Mouse (Mus musculus) forebrain, embryonic 14.5 days (tissue): ENCODE measurements at regions not wholly inside any gene's neighbourhood (a gene's known extent, or its start where the extent isn't known, plus 50 kb on each side); places are given as distances from the start of the nearest gene placed in this dataset.
A peak's percentile ranks its signal among the peaks of the same experiment; 100 is the strongest.

Source experiments
- ATAC-seq: fragments of 200-750 bp; cut with Nextera tagmentation; 2 replicates; pipeline ENCODE4 v1.8.0; 2017; ENCODE audit warnings: mild to moderate bottlenecking, moderate library complexity
- DNase-seq: peaks from one replicate; pipeline ENCODE4 v3.0.0-alpha.2; 2015; ENCODE audit warnings: low spot score
- H3K27ac ChIP-seq: fragments of 300-500 bp; sonication (generic); 2 replicates; pipeline ENCODE4 v1.5.1; 2014; ENCODE audit warnings: low read depth, mild to moderate bottlenecking, control low read depth, low read length, moderate library complexity
- H3K27me3 ChIP-seq: fragments of 300-500 bp; sonication (generic); replicated peaks from 2 replicates; pipeline ENCODE4 v1.6.1; 2014; ENCODE audit warnings: low read length, control low read depth, mixed read lengths; ENCODE audit not compliant: control insufficient read depth, insufficient read depth
- H3K36me3 ChIP-seq: fragments of 300-500 bp; sonication (generic); 2 replicates; pipeline ENCODE4 v1.6.1; 2014; ENCODE audit warnings: low read length, control low read depth; ENCODE audit not compliant: control insufficient read depth, insufficient read depth
- H3K4me1 ChIP-seq: fragments of 300-500 bp; sonication (generic); 2 replicates; pipeline ENCODE4 v1.6.1; 2014; ENCODE audit warnings: antibody characterized with exemption, low read length, control low read depth; ENCODE audit not compliant: control insufficient read depth, insufficient read depth
- H3K4me2 ChIP-seq: fragments of 300-500 bp; sonication (generic); 2 replicates; pipeline ENCODE4 v1.6.1; 2014; ENCODE audit warnings: mild to moderate bottlenecking, control low read depth, low read length
- H3K4me3 ChIP-seq: fragments of 300-500 bp; sonication (generic); 2 replicates; pipeline ENCODE4 v1.5.1; 2014; ENCODE audit warnings: low read depth, low read length, control low read depth
- H3K9ac ChIP-seq: fragments of 300-500 bp; sonication (generic); 2 replicates; pipeline ENCODE4 v1.6.1; 2014; ENCODE audit warnings: mild to moderate bottlenecking, low read length, control low read depth, moderate library complexity
- H3K9me3 ChIP-seq: fragments of 300-500 bp; sonication (generic); replicated peaks from 2 replicates; pipeline ENCODE4 v1.6.1; 2016; ENCODE audit warnings: low read length, control low read depth, mixed read lengths; ENCODE audit not compliant: control insufficient read depth
- WGBS: fragments of 180-500 bp; shearing (Covaris S2); extraction: QIAGEN DNeasy Blood & Tissue Kit; methylation state at CpG from one replicate; pipeline ENCODE4 v1.1.7; 2014; 5-methylcytosine and 5-hydroxymethylcytosine counted together

DNA sequence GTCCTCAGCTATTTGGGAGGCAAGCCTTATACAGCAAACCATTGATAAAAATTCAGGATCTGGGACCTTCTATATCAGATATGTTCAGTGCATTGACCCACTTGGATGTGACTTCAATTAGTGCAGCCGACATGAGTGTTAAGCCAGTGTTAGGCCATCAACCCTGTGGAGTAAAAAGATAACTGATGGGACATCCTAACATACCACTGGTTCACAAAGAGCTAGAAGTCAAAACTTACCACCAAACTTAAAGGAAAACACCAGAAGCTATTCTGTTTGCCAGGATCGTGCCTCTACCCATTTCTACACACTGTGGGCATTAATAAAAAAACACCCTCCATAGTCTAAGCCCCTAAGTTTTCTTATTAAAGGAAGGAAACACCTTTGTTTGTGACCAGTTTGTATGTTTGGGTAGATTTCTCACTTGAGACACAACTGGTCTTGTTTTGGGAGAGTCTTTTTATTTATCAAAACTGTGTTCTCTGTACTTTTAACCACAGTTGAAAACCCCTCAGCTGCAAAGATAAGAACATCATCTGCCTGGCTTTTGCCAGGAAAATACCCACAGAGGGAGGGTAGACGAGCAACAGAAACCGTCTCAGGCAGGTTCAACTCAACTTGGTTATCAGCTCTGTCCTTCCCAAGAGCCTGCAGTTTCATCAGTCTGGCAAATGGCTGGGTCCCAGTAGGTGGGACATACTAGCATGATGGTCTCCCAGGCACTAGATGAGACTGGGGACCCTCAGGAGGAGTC lies 283.5 kb downstream of the Sox4 start:
- 97% methylated on average over 4 of the region's 4 CpGs for WGBS
- Histone ChIP-seq H3K4me2 (no peak overlapping the region), H3K9ac (no peak overlapping the region), H3K27me3 (no peaks in the 10 kb centered on the region), H3K27ac (no peak overlapping the region), H3K36me3 (no peaks in the 10 kb centered on the region), H3K4me1 (peaks cover 15% of the 10 kb centered on the region), H3K4me3 (no peak overlapping the region), H3K9me3 (no peaks in the 10 kb centered on the region)
- DNase-seq = no peak
- ATAC-seq = no peak

DNA sequence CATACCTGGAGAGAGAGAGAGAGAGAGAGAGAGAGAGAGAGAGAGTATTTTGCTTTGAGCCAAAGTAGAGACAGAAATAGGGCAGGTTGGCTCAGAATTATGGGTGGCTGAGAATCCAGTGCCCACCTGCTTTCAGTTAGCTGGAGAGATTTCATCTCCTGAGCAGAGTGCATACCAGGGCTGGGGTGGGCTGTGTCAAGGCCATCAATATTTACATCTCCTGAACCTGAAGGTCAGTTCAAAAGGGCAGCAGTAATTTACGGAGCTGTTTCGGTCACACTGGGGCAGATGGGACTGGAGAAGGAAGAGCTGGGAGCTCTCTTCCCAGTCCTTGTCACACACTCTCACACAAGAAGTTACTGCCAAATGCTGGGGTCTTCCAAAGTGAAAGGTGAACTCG lies 286.7 kb downstream of the Sox4 start:
- 84% methylated on average over 3 of the region's 3 CpGs for WGBS
- Histone ChIP-seq H3K4me1 (peaks cover 31% of the 10 kb centered on the region), H3K9me3 (no peaks in the 10 kb centered on the region), H3K27me3 (no peaks in the 10 kb centered on the region), H3K4me2 (no peak overlapping the region), H3K9ac (no peak overlapping the region), H3K27ac (no peak overlapping the region), H3K4me3 (no peak overlapping the region), H3K36me3 (no peaks in the 10 kb centered on the region)
- ATAC-seq = no peak
- no peak for DNase-seq

DNA sequence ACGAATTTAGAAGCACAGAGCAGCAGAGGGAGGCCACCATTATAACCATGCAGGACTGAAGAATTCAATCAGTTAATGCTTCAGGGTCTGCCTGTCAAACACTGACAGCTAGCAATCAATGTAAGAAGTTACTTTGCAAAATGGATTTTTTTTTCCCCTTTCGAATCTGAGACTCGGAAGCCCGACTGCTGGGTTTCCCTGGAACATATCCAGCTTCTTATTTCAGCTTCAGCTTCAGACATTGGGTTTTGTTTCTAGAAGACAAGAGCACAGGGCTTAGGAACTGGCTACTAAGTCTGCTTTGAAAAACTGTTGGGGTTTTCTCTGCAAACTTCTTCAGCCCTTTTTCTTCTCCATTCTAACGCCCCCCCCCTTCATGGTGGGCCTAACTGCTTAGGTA lies 288.4 kb downstream of the Sox4 start:
- no peak overlapping the region for H3K9ac ChIP-seq
- WGBS = 29% methylated on average over 5 of the region's 5 CpGs
- H3K36me3 ChIP-seq = no peaks in the 10 kb centered on the region
- H3K27me3 ChIP-seq = no peaks in the 10 kb centered on the region
- H3K9me3 ChIP-seq = no peaks in the 10 kb centered on the region
- H3K27ac ChIP-seq = peak overlapping the region; percentile 83; the same call in 1 of the 2 replicates
- DNase-seq (peak; percentile 45), ATAC-seq (no peak)
- no peak overlapping the region for H3K4me3 ChIP-seq
- H3K4me2 ChIP-seq = no peak overlapping the region
- peaks cover 31% of the 10 kb centered on the region for H3K4me1 ChIP-seq

DNA sequence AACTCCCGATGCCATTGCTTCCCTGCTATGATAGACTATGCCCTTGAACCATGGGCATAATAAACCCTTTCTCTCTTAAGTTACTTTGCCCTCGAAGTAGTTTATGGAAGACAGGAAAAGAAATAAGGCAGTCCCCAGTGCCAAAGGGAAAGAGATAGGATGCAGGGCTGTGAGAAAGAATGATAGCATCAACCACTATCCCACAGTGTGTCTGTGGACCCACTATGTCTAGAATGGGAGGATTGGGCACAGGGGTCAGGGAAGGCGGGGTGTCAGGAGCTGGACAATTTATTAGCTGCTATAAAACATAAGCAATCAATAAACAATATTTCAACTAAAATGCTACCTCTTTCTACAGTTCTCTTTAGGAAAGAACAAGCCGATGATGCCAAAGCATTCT lies 288.8 kb downstream of the Sox4 start:
- 38% methylated on average over 4 of the region's 4 CpGs for WGBS
- no peak overlapping the region for H3K4me3 ChIP-seq
- no peak overlapping the region for H3K9ac ChIP-seq
- H3K27ac ChIP-seq = peak overlapping the region; percentile 83; the same call in 1 of the 2 replicates
- H3K4me2 ChIP-seq = no peak overlapping the region
- no peaks in the 10 kb centered on the region for H3K27me3 ChIP-seq
- DNase-seq (no peak), ATAC-seq (no peak)
- no peaks in the 10 kb centered on the region for H3K36me3 ChIP-seq
- peaks cover 31% of the 10 kb centered on the region for H3K4me1 ChIP-seq
- no peaks in the 10 kb centered on the region for H3K9me3 ChIP-seq

DNA sequence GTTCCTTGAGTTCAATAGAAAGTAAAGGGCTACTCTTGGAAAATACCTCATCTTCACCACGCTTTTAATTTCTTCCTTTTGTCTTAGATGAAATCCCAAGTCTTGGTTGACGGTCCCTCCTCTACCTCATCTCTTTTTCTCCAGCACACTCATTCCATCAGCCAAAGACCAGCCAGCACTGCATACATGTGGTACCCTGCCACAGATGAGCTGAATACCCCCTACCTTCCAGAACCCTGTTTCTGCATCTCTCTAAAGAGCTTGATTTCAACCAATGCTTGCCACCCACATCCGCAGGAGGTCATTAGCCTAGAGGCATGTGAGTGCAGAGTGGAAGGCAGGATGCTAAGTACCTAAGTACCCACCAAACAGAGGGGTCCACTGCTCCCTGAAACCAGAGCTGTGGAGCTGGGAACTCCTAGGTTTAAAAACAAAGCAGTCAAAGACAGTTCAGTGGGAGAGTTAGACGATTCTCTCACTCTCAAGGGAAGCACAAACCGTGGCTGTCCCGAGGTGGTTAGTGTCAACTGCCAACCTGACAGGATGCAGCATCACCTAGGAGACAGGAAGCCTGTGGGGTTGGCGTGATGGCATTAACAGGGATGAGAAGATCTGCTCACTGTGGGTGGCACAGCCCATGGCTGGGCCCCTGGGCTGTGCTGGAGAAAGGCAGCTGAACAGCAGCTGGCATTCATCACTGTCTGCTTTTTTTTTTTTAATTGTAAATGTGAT lies 289.4 kb downstream of the Sox4 start:
- DNase-seq (peak; percentile 64), ATAC-seq (peak; percentile 80)
- WGBS = 13% methylated on average over 7 of the region's 7 CpGs
- Histone ChIP-seq H3K4me1 (peaks cover 31% of the 10 kb centered on the region), H3K4me2 (no peak overlapping the region), H3K36me3 (no peaks in the 10 kb centered on the region), H3K27me3 (no peaks in the 10 kb centered on the region), H3K27ac (peak overlapping the region; percentile 83; the same call in 1 of the 2 replicates), H3K4me3 (no peak overlapping the region), H3K9ac (no peak overlapping the region), H3K9me3 (no peaks in the 10 kb centered on the region)

DNA sequence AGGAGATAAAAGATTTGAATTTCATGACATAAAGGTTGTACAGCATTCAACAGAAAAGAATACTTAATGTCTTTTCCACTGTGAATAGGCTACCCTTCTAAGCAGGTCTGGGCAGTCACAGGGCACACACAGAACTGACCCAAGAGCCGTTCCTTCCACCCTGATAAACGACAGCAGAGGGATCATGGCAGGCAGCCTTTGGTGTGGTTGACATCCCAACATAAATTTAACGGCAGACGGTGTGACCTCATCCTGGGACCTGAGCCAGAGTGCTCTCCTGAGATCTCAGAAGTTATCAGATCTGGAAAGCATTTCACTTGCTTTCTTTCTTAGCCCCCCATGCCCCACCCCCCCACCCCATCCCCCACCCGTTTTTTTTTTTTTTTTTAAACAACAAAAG lies 290.1 kb downstream of the Sox4 start:
- no peak overlapping the region for H3K9ac ChIP-seq
- 7% methylated on average over 5 of the region's 5 CpGs for WGBS
- no peaks in the 10 kb centered on the region for H3K9me3 ChIP-seq
- H3K4me2 ChIP-seq = no peak overlapping the region
- no peaks in the 10 kb centered on the region for H3K36me3 ChIP-seq
- ATAC-seq (peak; percentile 19; the same call in 1 of the 2 replicates), DNase-seq (peak; percentile 68)
- H3K27me3 ChIP-seq = no peaks in the 10 kb centered on the region
- H3K4me3 ChIP-seq = no peak overlapping the region
- peak overlapping the region; percentile 83; the same call in 1 of the 2 replicates for H3K27ac ChIP-seq
- peaks cover 31% of the 10 kb centered on the region for H3K4me1 ChIP-seq

DNA sequence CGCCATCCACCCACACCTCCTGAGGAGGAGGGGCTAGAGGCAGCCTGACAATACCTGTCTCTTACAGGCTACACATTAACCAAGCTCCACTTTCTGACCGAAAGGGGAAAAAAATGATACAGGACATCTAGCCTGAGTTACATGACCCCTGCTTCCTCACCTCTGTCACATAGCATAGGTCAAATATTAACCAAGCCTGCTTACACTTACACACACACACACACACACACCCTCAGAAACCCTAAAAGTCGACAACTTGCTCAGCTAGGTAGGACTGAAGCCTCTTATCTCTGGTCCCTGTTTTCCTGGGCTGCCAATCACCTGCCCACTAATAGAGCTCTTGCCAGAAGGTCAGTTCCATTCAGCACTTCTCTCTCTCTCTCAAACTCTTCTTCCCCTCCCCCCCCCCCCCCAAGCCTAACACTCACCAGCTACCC lies 291.2 kb downstream of the Sox4 start:
- H3K9ac ChIP-seq = no peak overlapping the region
- H3K36me3 ChIP-seq = no peaks in the 10 kb centered on the region
- no peak for DNase-seq
- ATAC-seq = no peak
- WGBS = 87% methylated on average over 3 of the region's 3 CpGs
- no peak overlapping the region for H3K4me2 ChIP-seq
- H3K4me1 ChIP-seq = peaks cover 31% of the 10 kb centered on the region
- H3K9me3 ChIP-seq = no peaks in the 10 kb centered on the region
- H3K4me3 ChIP-seq = no peak overlapping the region
- no peaks in the 10 kb centered on the region for H3K27me3 ChIP-seq
- no peak overlapping the region for H3K27ac ChIP-seq

DNA sequence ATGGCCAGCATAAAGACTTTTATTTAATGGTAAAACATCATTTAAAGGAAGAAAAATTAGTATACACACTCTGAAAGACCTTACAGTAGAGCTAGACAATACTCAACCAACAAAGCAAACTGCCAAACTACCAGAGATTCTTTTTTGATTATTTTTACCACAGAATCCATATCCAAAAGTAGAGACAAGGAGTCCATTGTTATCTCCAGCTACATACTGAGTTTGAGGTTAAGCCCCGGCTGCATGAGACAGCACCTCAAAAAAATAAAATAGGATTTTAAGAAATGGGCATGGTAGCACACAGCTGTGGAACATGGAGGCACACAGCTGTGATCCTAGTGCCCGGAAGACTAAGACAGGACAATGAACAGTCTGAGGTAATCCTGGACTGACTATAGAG lies 293.4 kb downstream of the Sox4 start:
- Histone ChIP-seq H3K36me3 (no peaks in the 10 kb centered on the region), H3K27ac (no peak overlapping the region), H3K4me3 (no peak overlapping the region), H3K9ac (no peak overlapping the region), H3K4me2 (no peak overlapping the region), H3K4me1 (peaks cover 22% of the 10 kb centered on the region), H3K27me3 (no peaks in the 10 kb centered on the region), H3K9me3 (no peaks in the 10 kb centered on the region)
- DNase-seq (no peak), ATAC-seq (no peak)
- WGBS = 82% methylated on average over 2 of the region's 2 CpGs

DNA sequence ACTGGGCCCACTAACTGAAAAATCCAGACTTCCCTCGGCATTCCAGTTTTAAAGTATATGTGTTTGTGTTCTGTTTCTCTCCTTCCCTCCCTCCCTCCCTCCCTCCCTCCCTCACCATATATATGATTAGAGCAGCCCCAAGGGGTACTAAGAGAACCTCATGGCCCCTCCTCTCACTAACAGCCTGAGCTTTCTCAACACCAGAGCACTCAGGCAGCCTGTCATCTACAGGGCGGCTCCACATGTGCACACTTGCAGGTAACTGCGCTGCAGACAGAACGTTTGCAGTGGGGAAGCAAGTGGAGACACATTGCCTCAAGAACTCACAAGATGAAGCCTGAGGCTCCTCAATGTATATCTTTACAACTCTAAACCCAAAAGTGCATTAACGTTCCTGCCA lies 294.9 kb downstream of the Sox4 start:
- ATAC-seq (no peak), DNase-seq (no peak)
- WGBS = 82% methylated on average over 5 of the region's 5 CpGs
- no peaks in the 10 kb centered on the region for H3K27me3 ChIP-seq
- no peak overlapping the region for H3K4me2 ChIP-seq
- H3K27ac ChIP-seq = no peak overlapping the region
- peaks cover 7% of the 10 kb centered on the region for H3K4me1 ChIP-seq
- H3K36me3 ChIP-seq = no peaks in the 10 kb centered on the region
- no peak overlapping the region for H3K9ac ChIP-seq
- no peaks in the 10 kb centered on the region for H3K9me3 ChIP-seq
- no peak overlapping the region for H3K4me3 ChIP-seq
